Mouse (Mus musculus): ENCODE measurements around the gene Gm7271.

GRCm38 (mm10) chr5:76474931-76475330, 8.9 kb upstream of the Gm7271 start:
- TF ChIP-seq GATA1 (IDR thresholded peaks at IDR 0.05; ENCODE audit: borderline replicate concordance, low read length), result peak; percentile 56; the same call in 1 of the 3 replicates
- TF ChIP-seq FLI1 (IDR thresholded peaks at IDR 0.05; ENCODE audit: low read length), result no peak
